Mouse (Mus musculus): Measurements from ENCODE around the gene Sh3bp4. TPM values are rescaled to one million over a fixed set of nuclear protein-coding genes. Genes with fewer than 3 reads are reported as not detected.

Gene Sh3bp4
- polyA plus RNA-seq (2012; rRNA removed), result 12.3 and 16.3 TPM in 2 replicates

DNA sequence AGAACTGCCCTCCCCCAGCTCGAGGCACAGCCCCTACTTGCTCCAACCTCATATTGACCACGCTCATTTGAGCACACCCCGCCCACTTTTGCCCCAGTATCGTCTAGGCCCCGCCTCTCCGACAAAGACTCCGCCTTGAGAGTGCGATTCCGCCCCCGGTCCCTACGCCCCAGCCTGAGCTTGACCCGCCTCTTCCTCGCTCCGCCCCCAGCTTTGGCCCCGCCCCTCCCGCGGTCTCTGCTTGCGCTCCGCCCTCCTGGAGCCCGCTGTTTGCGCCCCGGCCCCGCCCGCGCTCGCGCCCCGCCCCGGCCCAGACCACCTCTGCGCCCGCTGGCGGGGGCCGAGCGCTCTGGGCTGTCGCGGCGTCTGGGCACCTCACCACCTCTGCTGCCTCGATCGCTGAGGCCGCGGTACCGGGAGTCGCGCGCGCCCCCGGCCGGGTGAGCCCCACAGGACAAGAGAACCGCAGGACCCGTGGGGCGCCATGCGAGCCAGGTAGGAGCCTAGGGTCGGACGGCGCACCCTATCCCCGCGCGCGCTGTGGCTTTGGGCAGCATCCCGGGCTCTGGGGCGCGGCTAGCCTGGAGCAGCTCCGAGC is at the start of gene Sh3bp4:
TSS of gene Sh3bp4 (plus strand) at position 313 of the 598 bp plus-strand sequence.
- WGBS, result 1% methylated on average over 63 of the region's 63 CpGs

GRCm38 (mm10) chr1:89022997-89023396 is 47.2 kb upstream of the Sh3bp4 start:
- no peak for DNase-seq (ENCODE audit: low read depth, low spot score)
- 87% methylated on average over 7 of the region's 7 CpGs for WGBS

More for the DNA sequence above, at the start of gene Sh3bp4:
- DNase-seq (ENCODE audit: low read depth, low spot score), result peak; percentile 96

DNA sequence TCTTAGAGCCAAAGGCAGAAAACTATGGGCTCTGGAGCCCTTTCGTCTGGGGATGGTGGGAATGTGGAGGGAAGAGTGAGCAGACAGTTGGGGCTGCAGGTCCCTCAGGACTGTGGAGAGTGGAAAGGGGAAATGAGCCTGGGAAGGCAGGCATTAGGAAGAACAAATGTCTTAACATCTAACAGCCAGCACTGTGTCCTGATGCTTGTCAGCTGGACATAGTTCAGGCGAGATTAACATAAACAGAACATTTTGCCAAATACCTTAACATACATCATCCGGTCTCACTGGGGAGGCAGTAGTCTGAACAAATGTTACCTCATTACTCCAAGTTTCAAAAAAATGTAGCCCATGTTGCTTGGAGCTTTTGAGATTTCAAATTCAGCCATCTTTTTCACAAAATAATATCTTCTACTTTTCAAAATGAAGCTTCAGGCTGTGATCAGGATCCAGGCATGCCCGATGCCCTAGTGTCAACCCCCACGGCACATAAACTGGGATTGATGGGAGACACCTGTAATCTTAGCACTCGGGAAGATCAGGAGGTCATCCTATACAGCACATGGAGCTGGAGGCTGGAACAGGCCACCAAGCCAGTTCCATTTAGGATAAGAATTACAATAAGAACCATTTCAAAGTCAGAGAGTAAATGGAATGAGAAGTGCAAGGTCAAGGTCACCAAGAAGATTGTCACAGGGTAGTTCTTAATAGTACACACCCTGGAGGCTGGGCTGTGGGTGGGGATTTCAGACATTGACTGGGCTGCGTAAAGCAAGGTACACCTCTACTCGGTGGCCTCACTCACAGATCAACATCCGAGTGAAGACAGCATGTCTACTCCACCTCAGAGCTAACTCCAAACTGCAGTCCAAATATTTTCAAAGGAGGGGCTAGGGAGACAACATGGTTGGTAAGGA is 45.3 kb upstream of the Sh3bp4 start:
- no peak for DNase-seq (ENCODE audit: low read depth, low spot score)
- WGBS, result 58% methylated on average over 9 of the region's 9 CpGs

GRCm38 (mm10) chr1:89026040-89026439 is 44.2 kb upstream of the Sh3bp4 start:
- 31% methylated on average over 1 of the region's 1 CpGs for WGBS
- DNase-seq (ENCODE audit: low read depth, low spot score), result no peak

DNA sequence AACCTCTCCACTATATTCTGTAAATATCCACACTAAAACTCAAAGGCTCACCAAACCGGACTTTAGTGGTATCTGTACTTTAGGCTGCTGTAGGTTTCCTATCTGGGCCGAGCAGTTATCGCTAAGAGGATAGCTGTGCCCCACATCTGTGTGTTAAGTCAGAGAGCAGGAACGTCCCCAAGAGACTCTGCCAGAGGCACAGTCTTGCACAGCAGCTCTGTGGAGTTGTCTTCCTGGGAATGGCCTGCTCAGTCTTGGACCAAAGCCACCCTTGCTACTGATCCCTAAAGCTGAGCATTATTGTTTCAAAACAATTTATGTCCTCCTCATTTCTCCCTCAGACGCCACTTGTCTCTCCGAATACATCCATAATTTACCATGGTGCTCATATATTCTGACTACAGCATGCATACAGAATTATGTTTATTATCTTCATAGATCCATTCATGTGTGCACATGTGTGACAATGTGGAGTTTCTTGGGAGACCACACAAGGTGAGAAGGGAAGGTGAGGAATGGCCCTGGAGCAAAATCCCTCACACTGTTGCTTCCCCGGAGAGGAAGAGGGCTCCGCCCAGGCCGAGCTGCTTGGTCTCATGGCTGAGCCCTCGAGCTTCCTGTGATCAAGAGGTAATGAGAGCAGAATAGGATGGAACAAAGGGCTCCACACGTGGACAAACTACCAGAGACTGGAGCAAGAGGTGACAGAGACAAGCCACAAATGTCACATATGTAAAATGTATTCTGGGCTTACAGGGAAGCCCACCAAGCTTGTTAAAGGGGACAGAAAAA is 40.9 kb upstream of the Sh3bp4 start:
- 73% methylated on average over 11 of the region's 11 CpGs for WGBS
- DNase-seq (ENCODE audit: low read depth, low spot score), result no peak

- DNase-seq (ENCODE audit: low read depth, low spot score), result no peak
- WGBS, result 72% methylated on average over 8 of the region's 8 CpGs
Observed at GRCm38 (mm10) chr1:89033661-89034060, 36.6 kb upstream of the Sh3bp4 start.

DNA sequence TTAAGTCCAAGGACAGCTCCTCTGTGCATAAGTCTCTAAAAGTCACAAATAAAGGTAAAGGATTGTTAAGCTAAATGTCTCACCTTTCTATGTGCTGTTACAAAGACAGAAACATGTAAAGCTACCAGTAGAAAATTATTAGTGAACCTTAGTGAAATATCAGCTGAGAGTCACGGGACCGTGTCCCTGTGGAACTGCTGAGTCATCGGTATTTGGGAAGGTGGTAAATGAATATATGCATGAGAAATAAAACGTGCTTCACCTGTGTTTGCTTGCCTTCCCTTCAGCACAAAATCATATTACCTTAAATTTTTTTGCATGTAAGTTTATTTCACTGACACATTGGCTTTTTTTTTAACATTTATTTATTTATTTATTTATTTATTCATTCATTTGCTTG is 36.2 kb upstream of the Sh3bp4 start:
- no peak for DNase-seq (ENCODE audit: low read depth, low spot score)
- WGBS, result 52% methylated on average over 4 of the region's 4 CpGs

- WGBS, result 83% methylated on average over 5 of the region's 5 CpGs
- DNase-seq (ENCODE audit: low read depth, low spot score), result no peak
Observed at GRCm38 (mm10) chr1:89035115-89035514, 35.1 kb upstream of the Sh3bp4 start.

DNA sequence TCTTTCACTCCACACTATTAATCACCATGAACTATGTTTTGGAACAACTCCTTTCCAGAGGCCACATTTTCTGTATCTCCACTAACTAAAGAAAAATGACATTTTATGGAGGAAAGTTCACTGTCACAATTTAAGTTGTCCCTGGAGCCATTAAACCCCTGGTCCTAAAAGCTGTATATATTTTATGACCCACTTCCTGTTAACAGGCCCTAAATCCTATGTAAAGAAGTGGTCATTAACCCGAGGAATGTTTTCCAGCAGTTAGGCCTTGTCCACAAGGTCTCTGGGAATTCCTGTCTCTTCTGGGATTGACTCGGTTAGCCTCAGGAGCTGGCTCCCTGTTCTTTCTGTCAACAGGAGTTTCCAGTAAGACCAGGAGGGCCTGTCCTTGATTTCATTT is 30.4 kb upstream of the Sh3bp4 start:
- no peak for DNase-seq (ENCODE audit: low read depth, low spot score)
- WGBS, result 26% methylated on average over 2 of the region's 2 CpGs

- 62% methylated on average over 5 of the region's 5 CpGs for WGBS
- no peak for DNase-seq (ENCODE audit: low read depth, low spot score)
Observed at GRCm38 (mm10) chr1:89041290-89041689, 28.9 kb upstream of the Sh3bp4 start.

DNA sequence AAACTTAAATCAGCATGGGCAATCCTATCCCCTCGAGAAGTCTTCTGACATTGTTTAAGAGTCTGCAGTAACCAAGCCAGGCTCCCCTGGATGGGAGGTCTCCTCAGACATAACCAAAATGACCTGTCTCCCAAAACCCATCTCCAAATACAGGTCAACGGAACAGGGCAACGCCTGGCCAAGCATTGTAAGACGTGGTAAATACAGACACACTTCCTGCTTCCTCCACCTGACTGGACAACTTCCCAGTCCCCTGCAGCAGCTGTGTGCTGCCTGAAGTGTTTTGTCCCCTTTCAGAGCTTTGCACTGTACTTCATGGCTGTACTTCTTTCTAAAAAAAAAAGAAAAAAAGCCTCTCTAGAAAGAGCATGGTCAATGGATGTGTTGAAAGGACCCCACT is 28.1 kb upstream of the Sh3bp4 start:
- DNase-seq (ENCODE audit: low read depth, low spot score), result no peak
- WGBS, result 43% methylated on average over 4 of the region's 4 CpGs

DNA sequence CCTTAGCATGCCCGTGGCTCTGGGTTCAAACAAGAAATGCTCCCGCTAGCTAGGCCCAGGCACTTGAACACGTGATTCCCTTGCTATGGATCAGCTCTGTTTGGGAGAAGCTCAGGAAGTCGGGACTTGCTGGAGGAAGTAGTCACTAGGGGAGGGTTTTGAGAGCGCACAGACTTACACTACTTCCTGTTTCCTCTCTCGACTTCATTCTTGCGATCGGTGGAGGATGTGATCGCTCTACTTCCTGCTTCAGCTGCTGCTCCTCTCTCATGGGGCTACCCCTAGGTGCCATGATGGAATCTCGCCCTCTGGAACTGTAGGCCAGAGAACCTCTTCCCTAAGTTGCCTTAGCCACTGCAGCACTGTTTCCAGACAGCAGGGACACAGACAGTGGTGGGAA is 27.3 kb upstream of the Sh3bp4 start:
- 93% methylated on average over 10 of the region's 10 CpGs for WGBS
- DNase-seq (ENCODE audit: low read depth, low spot score), result no peak

- 92% methylated on average over 8 of the region's 8 CpGs for WGBS
- no peak for DNase-seq (ENCODE audit: low read depth, low spot score)
Observed at GRCm38 (mm10) chr1:89045403-89045802, 24.8 kb upstream of the Sh3bp4 start.

GRCm38 (mm10) chr1:89049506-89049905 is 20.7 kb upstream of the Sh3bp4 start:
- DNase-seq (ENCODE audit: low read depth, low spot score), result no peak
- WGBS, result 84% methylated on average over 4 of the region's 4 CpGs

DNA sequence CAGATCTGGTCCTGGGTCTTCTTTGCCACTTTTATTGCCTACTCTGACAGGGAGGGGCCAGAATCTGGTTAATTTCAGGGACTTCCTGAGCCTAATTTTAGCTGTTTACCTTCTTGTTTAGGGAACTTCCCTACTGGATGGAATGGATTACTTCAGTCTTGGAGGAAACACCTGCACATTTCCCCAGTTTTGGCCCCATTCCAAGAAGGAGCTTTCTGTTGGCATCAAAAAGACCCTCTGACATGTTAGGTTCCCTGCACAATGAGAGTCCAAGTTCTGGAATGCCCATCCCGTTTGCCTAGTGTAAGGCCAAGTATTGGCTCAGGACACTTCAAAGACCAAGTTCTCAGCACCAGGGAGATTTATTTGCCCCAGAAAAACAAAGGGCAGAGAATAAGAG is 14.0 kb upstream of the Sh3bp4 start:
- WGBS, result 59% methylated on average over 1 of the region's 1 CpGs

DNA sequence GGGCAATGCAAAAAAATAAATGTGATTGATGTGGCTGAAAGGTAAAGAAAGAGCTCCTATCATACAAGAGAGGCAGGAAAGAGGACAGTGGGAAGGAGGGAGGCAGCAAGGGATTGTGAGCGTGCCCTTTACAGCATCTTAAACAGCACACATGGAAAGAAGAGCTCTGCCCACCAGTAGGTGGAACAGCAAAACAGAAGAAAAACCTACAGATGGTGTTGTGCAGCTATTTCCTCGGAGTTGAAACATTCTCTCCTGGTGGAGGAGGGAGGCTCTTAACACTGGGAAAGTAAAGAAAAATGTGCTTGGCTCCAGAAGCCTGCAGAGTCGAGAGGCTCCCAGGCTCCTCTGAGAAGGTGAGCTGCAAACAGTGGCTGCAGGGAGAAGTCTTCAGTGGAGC is 12.8 kb upstream of the Sh3bp4 start:
- DNase-seq (ENCODE audit: low read depth, low spot score), result no peak
- 82% methylated on average over 3 of the region's 3 CpGs for WGBS

More for the DNA sequence above, 14.0 kb upstream of the Sh3bp4 start:
- DNase-seq (ENCODE audit: low read depth, low spot score), result no peak

DNA sequence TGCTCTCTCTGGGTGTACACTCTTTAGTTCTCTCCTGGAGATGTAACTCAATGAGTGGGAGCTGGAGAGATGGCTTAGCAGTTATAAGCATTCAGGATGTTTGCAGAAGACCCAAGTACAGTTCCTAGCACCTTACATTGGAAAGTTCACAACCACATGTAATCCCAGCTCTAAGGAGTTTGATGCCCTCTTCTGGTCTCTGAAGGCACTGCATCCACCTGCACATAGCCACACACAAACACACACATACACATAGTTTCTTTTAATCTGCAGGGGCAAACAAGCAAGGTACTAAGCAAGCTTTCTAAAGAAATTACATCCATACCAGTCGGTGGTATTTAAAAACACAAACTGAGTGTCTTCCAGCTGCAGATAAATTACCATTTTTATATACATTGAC is 12.2 kb upstream of the Sh3bp4 start:
- 98% methylated on average over 1 of the region's 1 CpGs for WGBS
- no peak for DNase-seq (ENCODE audit: low read depth, low spot score)

GRCm38 (mm10) chr1:89062977-89063376 is 7.2 kb upstream of the Sh3bp4 start:
- DNase-seq (ENCODE audit: low read depth, low spot score), result no peak
- 66% methylated on average over 4 of the region's 4 CpGs for WGBS

- 86% methylated on average over 3 of the region's 3 CpGs for WGBS
Observed at GRCm38 (mm10) chr1:89063800-89064199, 6.4 kb upstream of the Sh3bp4 start.

GRCm38 (mm10) chr1:89068812-89069211 is 1.4 kb upstream of the Sh3bp4 start:
- DNase-seq (ENCODE audit: low read depth, low spot score), result no peak
- 80% methylated on average over 5 of the region's 5 CpGs for WGBS

More at GRCm38 (mm10) chr1:89063800-89064199, 6.4 kb upstream of the Sh3bp4 start:
- DNase-seq (ENCODE audit: low read depth, low spot score), result no peak

Data from large intestine, adult 2 months (tissue).